Mouse (Mus musculus) kidney, postnatal 0 days (tissue): Measurements from ENCODE around the gene Spz1. TPM values are rescaled to one million over a fixed set of nuclear protein-coding genes. Genes with fewer than 3 reads are reported as not detected.
"Not testable (repeated sequence)": the region's sequence is repeated elsewhere in the genome, so short reads cannot be mapped to it uniquely, and the experiment has no call there.

Source experiments
- ATAC-seq: fragments of 200-750 bp; cut with Nextera tagmentation; replicated peaks from 2 replicates; pipeline ENCODE4 v1.8.0; 2017; ENCODE audit warnings: low read depth, moderate number of reproducible peaks, moderate TSS enrichment, moderate library complexity; ENCODE audit not compliant: low FRiP score
- DNase-seq: peaks from one replicate; pipeline ENCODE4 v3.0.0-alpha.2; 2016; ENCODE audit warnings: low spot score
- H3K27ac ChIP-seq: fragments of 300-500 bp; sonication (generic); 2 replicates; pipeline ENCODE4 v1.5.1; 2014; ENCODE audit warnings: mild to moderate bottlenecking
- H3K27me3 ChIP-seq: fragments of 300-500 bp; sonication (generic); 2 replicates; pipeline ENCODE4 v1.6.1; 2014; ENCODE audit warnings: low read length, mixed read lengths; ENCODE audit not compliant: insufficient read depth
- H3K36me3 ChIP-seq: fragments of 300-500 bp; sonication (generic); 2 replicates; pipeline ENCODE4 v1.6.1; 2014; ENCODE audit warnings: low read length, mixed read lengths; ENCODE audit not compliant: insufficient read depth
- H3K4me1 ChIP-seq: fragments of 300-500 bp; sonication (generic); replicated peaks from 2 replicates; pipeline ENCODE4 v1.6.1; 2014; ENCODE audit warnings: antibody characterized with exemption, low read length, mixed read lengths; ENCODE audit not compliant: insufficient read depth
- H3K4me2 ChIP-seq: fragments of 300-500 bp; sonication (generic); 2 replicates; pipeline ENCODE4 v1.6.1; 2014; ENCODE audit warnings: mild to moderate bottlenecking, low read length, moderate library complexity, mixed read lengths
- H3K4me3 ChIP-seq: fragments of 300-500 bp; sonication (generic); replicated peaks from 2 replicates; pipeline ENCODE4 v1.5.1; 2014; ENCODE audit warnings: low read depth, low read length
- H3K9ac ChIP-seq: fragments of 300-500 bp; sonication (generic); 2 replicates; pipeline ENCODE4 v1.6.1; 2014; ENCODE audit warnings: low read depth, low read length
- H3K9me3 ChIP-seq: fragments of 300-500 bp; sonication (generic); replicated peaks from 2 replicates; pipeline ENCODE4 v1.6.1; 2016; ENCODE audit warnings: low read length, inconsistent platforms, mixed read lengths
- CTCF ChIP-seq: IDR thresholded peaks from 2 replicates; pipeline ENCODE4 v1.5.1; 2016; ENCODE audit warnings: antibody characterized with exemption, low read depth, mild to moderate bottlenecking, moderate library complexity
- WGBS: fragments of 180-500 bp; shearing (Covaris S2); extraction: QIAGEN DNeasy Blood & Tissue Kit; methylation state at CpG from one replicate; pipeline ENCODE4 v1.1.7; 2014; 5-methylcytosine and 5-hydroxymethylcytosine counted together
- polyA plus RNA-seq: library from polyadenylated mRNA; unstranded; fragments of >200 nt; fragmentation: Nextera tagmentation; extraction: Ambion mirVana; gene quantifications from 2 replicates; pipeline ENCODE4 v1.2.1, GENCODE M21; 2015

Gene Spz1
- polyA plus RNA-seq, 1 experiment from 2014 or later, result not detected

DNA sequence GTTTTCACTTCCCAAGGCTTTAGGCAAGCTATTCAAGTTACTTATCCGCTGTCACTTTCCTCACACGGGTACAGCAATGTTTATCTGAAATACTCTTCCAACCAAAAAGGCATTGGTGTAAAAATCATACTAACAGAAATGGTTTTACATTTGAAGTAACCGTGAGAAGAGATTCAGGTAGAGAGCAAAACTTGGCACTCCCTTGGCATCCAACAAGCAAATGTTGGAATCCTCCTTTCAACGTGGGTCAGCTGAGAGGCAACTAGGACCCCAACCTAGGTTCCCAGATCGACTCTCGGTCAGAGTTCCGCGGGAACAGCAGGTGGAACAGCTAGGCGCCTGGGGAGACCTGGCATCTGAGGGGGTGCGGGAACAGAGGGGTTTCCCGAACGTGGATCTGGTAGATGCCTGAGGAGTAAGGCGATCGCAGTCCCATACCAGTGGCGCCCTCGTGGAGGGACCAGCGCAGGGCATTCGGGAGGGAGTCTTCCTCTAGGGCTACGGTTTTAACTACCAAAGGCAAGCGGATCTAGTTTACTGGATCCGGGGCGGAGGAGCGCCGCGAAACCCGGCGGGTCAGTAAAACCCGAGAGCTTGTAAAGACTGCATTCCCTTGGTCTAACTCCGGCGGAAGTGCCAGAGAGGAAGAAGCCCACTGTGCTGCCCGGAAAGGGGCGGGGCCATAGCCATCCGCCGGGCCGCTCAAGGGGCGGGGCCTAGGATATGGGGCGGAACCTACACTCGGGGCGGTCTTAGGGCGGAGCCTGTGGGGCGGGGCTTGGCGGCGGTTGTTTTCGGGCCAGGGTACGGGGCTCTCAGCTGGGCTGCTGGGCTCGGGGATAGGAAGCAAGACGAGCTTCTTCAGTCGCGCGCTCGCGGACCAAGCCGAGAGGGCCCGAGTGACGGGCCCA lies 34.6 kb upstream of the Spz1 start, which contains the start of gene Serinc5:
Gene Serinc5, plus strand, starts transcription at position 781 of the 911 bp plus-strand sequence.
- H3K4me3 ChIP-seq, result peak within 1 kb of the TSS; percentile 60
- ATAC-seq (peak; percentile 98), DNase-seq (peak; percentile 98)
- no peaks in the 10 kb centered on the region for H3K9me3 ChIP-seq
- no peaks in the 10 kb centered on the region for H3K27me3 ChIP-seq
- H3K27ac ChIP-seq, result peak within 1 kb of the TSS; percentile 94
- peak within 1 kb of the TSS; percentile 73 for H3K4me2 ChIP-seq
- no peaks in the 10 kb centered on the region for H3K36me3 ChIP-seq
- peaks cover 23% of the 10 kb centered on the region for H3K4me1 ChIP-seq
- TF ChIP-seq CTCF, result no peak
- WGBS, result under 1% methylated on average over 55 of the region's 55 CpGs
- H3K9ac ChIP-seq, result peak within 1 kb of the TSS; percentile 79

DNA sequence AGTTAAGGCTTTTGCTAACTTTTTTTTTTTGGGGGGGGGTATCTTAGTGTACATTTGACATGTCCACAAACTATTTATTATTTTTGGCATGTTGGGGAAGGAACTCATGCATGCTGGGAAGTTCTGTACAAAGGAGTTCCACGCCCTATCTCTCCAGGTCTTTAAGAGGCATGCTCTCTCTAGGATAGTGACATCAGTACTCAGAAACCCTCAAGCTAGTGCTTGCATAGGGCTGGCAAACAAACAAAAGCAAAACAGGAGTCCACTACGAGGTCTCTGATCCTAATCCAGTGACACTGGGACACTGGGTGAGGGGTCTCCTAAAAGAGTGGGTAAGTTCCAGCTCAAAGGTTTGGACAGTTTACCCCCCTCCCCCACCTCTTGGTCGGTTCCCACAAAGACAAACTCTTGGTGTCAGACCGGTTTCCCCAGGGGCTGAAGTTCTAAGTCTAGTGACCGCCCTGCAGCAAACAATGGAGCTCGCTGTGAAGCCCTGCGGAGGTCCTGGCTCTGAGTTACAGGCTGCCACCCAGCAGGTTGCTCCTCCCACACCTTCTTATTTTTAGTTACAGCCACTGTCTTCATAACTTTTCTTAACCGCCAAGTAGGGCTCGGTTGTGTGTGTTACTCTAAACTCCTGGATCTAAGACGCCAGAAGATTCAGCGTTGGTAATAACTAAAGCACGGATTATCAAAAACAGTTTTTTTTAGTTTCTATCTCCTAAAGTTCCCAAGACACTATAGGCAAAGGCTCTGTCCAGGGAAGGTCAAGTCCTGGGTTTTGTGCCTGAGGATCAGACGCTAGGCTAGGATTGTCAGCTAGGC lies 33.7 kb upstream of the Spz1 start:
- H3K9me3 ChIP-seq, result no peaks in the 10 kb centered on the region
- H3K4me2 ChIP-seq, result peak overlapping the region; percentile 73
- H3K36me3 ChIP-seq, result no peaks in the 10 kb centered on the region
- DNase-seq, result peak; percentile 75
- WGBS, result 8% methylated on average over 13 of the region's 13 CpGs
- peak overlapping the region; percentile 94 for H3K27ac ChIP-seq
- TF ChIP-seq CTCF, result no peak
- peak overlapping the region; percentile 79 for H3K9ac ChIP-seq
- no peak for ATAC-seq
- peaks cover 23% of the 10 kb centered on the region for H3K4me1 ChIP-seq
- H3K27me3 ChIP-seq, result no peaks in the 10 kb centered on the region
- H3K4me3 ChIP-seq, result peak overlapping the region; percentile 60

DNA sequence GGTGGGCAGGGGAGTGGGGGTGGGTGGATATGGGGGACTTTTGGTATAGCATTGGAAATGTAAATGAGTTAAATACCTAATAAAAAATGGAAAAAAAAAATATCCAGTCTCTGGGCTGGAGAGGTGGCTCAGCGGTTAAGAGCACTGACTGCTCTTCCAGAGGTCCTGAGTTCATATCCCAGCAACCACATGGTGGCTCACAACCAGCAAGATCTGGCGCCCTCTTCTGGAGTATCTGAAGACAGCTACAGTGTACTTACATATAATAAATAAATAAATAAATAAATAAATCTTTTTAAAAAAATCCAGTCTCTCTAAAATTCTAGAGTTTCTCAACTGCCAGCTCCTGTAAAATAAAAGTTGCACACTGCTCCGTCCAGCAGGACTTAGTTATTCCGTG lies 29.3 kb upstream of the Spz1 start:
- not testable (repeated sequence) for DNase-seq, H3K4me3 ChIP-seq, H3K27me3 ChIP-seq, H3K4me1 ChIP-seq, H3K9ac ChIP-seq, H3K9me3 ChIP-seq, H3K36me3 ChIP-seq, H3K4me2 ChIP-seq, H3K27ac ChIP-seq, ATAC-seq
- 84% methylated on average over 4 of the region's 4 CpGs for WGBS
- TF ChIP-seq CTCF, result peak; percentile 30; the same call in 1 of the 2 replicates

DNA sequence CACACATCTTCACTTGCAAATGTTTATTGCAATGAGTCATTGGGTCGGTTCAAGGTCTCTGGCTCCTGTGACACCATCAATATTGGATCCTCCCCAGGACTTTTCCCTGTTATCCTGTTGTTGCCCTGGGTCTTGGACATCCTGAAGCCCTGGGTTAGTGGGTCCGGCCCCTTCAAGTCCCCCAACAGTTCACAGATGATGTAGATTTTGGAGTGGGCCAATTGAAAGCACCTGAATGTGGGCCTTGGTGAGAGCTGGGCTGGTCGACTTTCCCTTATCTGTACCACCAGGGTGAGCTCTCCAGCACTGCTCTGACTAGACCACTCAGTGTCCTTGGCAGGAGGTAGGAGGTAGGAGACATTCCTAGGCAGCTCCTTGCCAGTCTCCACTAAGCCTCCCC lies 19.5 kb upstream of the Spz1 start:
- DNase-seq, result no peak
- no peak overlapping the region for H3K4me2 ChIP-seq
- H3K27me3 ChIP-seq, result no peaks in the 10 kb centered on the region
- H3K9ac ChIP-seq, result no peak overlapping the region
- no peak overlapping the region for H3K27ac ChIP-seq
- no peaks in the 10 kb centered on the region for H3K36me3 ChIP-seq
- no peak overlapping the region for H3K4me3 ChIP-seq
- 67% methylated on average over 3 of the region's 3 CpGs for WGBS
- H3K9me3 ChIP-seq, result no peaks in the 10 kb centered on the region
- H3K4me1 ChIP-seq, result peaks cover 17% of the 10 kb centered on the region
- ATAC-seq, result no peak
- TF ChIP-seq CTCF, result peak; percentile 39; the same call in 1 of the 2 replicates

DNA sequence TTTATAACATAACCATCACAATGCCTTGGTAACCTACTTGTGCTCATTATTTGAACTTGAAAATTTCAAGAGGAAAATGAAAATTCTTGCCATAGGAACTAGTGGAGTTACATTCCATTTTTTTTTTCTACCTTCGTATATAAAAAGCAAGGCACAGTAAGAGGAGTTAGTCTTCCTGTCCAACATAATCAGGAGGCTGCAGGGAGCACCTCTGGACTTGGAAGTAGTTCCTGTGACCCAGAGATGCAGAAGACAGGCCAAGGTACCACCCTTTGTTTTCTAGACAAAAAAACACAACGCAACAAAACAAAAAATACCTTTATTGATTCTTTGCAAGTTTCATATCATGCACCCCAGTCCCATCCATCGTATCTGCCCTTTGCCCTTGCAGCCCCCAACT lies 18.9 kb upstream of the Spz1 start:
- no peaks in the 10 kb centered on the region for H3K27me3 ChIP-seq
- 80% methylated on average over 3 of the region's 3 CpGs for WGBS
- TF ChIP-seq CTCF, result no peak
- no peaks in the 10 kb centered on the region for H3K9me3 ChIP-seq
- ATAC-seq (no peak), DNase-seq (no peak)
- no peak overlapping the region for H3K4me3 ChIP-seq
- peaks cover 17% of the 10 kb centered on the region for H3K4me1 ChIP-seq
- no peaks in the 10 kb centered on the region for H3K36me3 ChIP-seq
- no peak overlapping the region for H3K4me2 ChIP-seq
- H3K27ac ChIP-seq, result no peak overlapping the region
- no peak overlapping the region for H3K9ac ChIP-seq

DNA sequence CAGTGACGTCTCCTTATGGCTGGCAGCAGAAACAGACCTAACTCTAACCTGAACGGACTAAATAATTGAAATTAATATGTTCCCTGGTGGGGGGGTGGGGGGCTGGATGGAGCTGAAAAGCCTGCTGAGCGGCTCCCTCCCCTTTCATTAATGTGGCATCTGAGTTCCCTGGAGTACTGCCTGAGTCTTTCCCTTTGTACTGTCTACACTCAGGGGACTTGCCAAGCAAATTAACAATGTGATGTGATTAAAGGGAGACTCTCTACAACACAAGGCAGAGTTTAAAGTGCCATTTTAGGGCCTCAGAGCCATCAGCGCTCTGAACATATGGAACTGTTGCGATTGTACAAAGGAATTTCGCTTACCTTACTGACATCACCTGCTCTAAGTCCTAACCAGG lies 18.5 kb upstream of the Spz1 start:
- H3K27me3 ChIP-seq, result no peaks in the 10 kb centered on the region
- DNase-seq (no peak), ATAC-seq (no peak)
- H3K9ac ChIP-seq, result no peak overlapping the region
- 55% methylated on average over 6 of the region's 6 CpGs for WGBS
- no peak overlapping the region for H3K27ac ChIP-seq
- no peak overlapping the region for H3K4me2 ChIP-seq
- no peaks in the 10 kb centered on the region for H3K36me3 ChIP-seq
- peaks cover 17% of the 10 kb centered on the region for H3K4me1 ChIP-seq
- TF ChIP-seq CTCF, result no peak
- no peaks in the 10 kb centered on the region for H3K9me3 ChIP-seq
- H3K4me3 ChIP-seq, result no peak overlapping the region
